ENCODE assay signal across 8 mouse cellular contexts in the genomic region with DNA sequence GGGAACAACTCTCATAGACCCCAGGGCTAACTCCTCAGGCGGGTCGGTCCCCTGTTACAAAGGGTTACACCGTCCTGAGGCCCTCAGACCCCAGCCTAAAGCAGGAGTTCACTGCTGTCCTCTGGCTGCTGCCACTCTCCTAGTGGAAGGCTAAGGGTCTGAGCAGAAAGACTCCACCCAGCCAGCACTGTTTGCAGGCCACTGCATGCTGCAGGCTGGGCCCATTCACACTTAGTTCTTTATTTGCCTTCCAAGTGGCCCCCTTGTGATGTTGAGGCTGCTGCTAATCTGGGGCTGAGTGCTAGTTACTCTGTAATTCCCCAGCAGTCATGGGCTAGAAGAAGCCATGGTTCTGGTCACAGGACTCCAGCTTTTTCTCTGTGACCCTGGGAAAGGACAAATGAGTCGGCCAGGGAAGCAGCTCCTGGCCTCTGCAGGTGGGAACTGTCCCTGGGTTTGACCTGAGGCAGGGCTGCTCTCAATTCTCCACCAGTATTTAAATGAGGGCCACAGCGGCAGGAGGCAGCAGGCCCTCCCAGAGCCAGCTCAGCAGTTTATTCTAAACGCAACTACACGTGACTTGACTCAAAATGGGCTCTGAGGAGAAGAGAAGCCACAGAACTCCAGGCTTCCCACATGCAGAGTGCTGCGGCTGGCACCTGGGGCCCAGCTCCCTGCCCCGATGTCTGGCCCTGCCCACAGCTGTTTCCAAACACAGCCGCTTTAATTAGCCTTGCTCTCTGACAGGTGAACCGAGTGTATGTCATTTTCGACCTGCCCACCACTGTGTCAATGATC.
DNase-seq lines count a peak whose midpoint lies in the region; ATAC-seq and TF ChIP-seq lines count a peak whose summit lies in the region.

No protein-coding gene starts in this region.

- no peak overlapping the region for H3K9ac ChIP-seq in intestine, embryonic 15.5 days
- H3K9ac ChIP-seq in intestine, postnatal 0 days (ENCODE audit: low read depth, low read length): no peak overlapping the region; the same call in 1 of the 2 replicates
- H3K9ac ChIP-seq in embryonic facial prominence, embryonic 13.5 days: peak overlapping the region; percentile 38; the same call in 1 of the 2 replicates
- peak overlapping the region; percentile 15; the same call in 1 of the 2 replicates for H3K9ac ChIP-seq in midbrain, embryonic 16.5 days (ENCODE audit: low read depth, low read length)

- peaks cover 6% of the 10 kb centered on the region; the same call in 1 of the 2 replicates for H3K4me1 ChIP-seq in intestine, embryonic 15.5 days (replicated peaks)
- H3K4me1 ChIP-seq in intestine, postnatal 0 days (replicated peaks; ENCODE audit: control insufficient read depth, insufficient read depth, low read length): no peaks in the 10 kb centered on the region
- H3K4me1 ChIP-seq in embryonic facial prominence, embryonic 13.5 days: peaks cover 27% of the 10 kb centered on the region
- H3K4me1 ChIP-seq in kidney, adult 2 months (ENCODE audit: control insufficient read depth, insufficient read depth, low read length): 0 out of 2 replicates have a peak, but pooled peaks cover 5% of the 10 kb centered on the region
- H3K4me1 ChIP-seq in midbrain, embryonic 16.5 days (ENCODE audit: control insufficient read depth, insufficient read depth, low read length): peaks cover 16% of the 10 kb centered on the region

- H3K27me3 ChIP-seq in intestine, embryonic 15.5 days (replicated peaks): no peaks in the 10 kb centered on the region
- no peaks in the 10 kb centered on the region for H3K27me3 ChIP-seq in intestine, postnatal 0 days (replicated peaks; ENCODE audit: control insufficient read depth, insufficient read depth, low read length)
- H3K27me3 ChIP-seq in embryonic facial prominence, embryonic 13.5 days: no peaks in the 10 kb centered on the region
- no peaks in the 10 kb centered on the region for H3K27me3 ChIP-seq in kidney, adult 2 months (replicated peaks; ENCODE audit: control insufficient read depth, insufficient read depth, low read length)
- no peaks in the 10 kb centered on the region for H3K27me3 ChIP-seq in midbrain, embryonic 16.5 days (ENCODE audit: control insufficient read depth, insufficient read depth, low read depth, low read length)

- no peaks in the 10 kb centered on the region for H3K36me3 ChIP-seq in intestine, embryonic 15.5 days
- H3K36me3 ChIP-seq in intestine, postnatal 0 days (ENCODE audit: control insufficient read depth, insufficient read depth): peaks cover 2% of the 10 kb centered on the region; the same call in 1 of the 2 replicates
- H3K36me3 ChIP-seq in embryonic facial prominence, embryonic 13.5 days: peaks cover 13% of the 10 kb centered on the region
- no peaks in the 10 kb centered on the region for H3K36me3 ChIP-seq in kidney, adult 2 months (ENCODE audit: control insufficient read depth, insufficient read depth, low read length)
- no peaks in the 10 kb centered on the region for H3K36me3 ChIP-seq in midbrain, embryonic 16.5 days (ENCODE audit: control insufficient read depth, insufficient read depth, low read length)

- TF ChIP-seq POLR2A in kidney, adult 2 months (IDR thresholded peaks at IDR 0.05; ENCODE audit: low read depth, low read length): no peak

- no peak for TF ChIP-seq CTCF in intestine, postnatal 0 days (IDR thresholded peaks at IDR 0.05; ENCODE audit: low read depth)
- no peak for TF ChIP-seq CTCF in kidney, adult 2 months (conservative IDR thresholded peaks at IDR 0.05; ENCODE audit: insufficient read depth, insufficient read length, low read depth, low read length)

- no peaks in the 10 kb centered on the region for H3K9me3 ChIP-seq in intestine, embryonic 15.5 days
- no peaks in the 10 kb centered on the region for H3K9me3 ChIP-seq in intestine, postnatal 0 days (ENCODE audit: control insufficient read depth)
- H3K9me3 ChIP-seq in embryonic facial prominence, embryonic 13.5 days: no peaks in the 10 kb centered on the region
- no peaks in the 10 kb centered on the region for H3K9me3 ChIP-seq in midbrain, embryonic 16.5 days (replicated peaks; ENCODE audit: control insufficient read depth, low read length, poor library complexity, severe bottlenecking)

- no peak overlapping the region for H3K4me2 ChIP-seq in intestine, embryonic 15.5 days (replicated peaks)
- H3K4me2 ChIP-seq in intestine, postnatal 0 days (replicated peaks; ENCODE audit: low read depth): no peak overlapping the region
- no peak overlapping the region for H3K4me2 ChIP-seq in embryonic facial prominence, embryonic 13.5 days
- no peak overlapping the region for H3K4me2 ChIP-seq in midbrain, embryonic 16.5 days (ENCODE audit: low read length)

- no peak overlapping the region for H3K4me3 ChIP-seq in intestine, embryonic 15.5 days (replicated peaks)
- no peak overlapping the region for H3K4me3 ChIP-seq in intestine, postnatal 0 days (ENCODE audit: low read depth, low read length)
- H3K4me3 ChIP-seq in embryonic facial prominence, embryonic 13.5 days: no peak overlapping the region
- H3K4me3 ChIP-seq in kidney, adult 2 months (ENCODE audit: insufficient read depth, low read depth, low read length): no peak overlapping the region
- no peak overlapping the region for H3K4me3 ChIP-seq in midbrain, embryonic 16.5 days (ENCODE audit: low read depth, low read length)

- peak; percentile 43 for DNase-seq in kidney, adult 2 months
- no peak for DNase-seq in cerebellum, adult 11 months
- no peak for DNase-seq in cerebellum, postnatal 10 days

- ATAC-seq in intestine, embryonic 15.5 days: peak; percentile 48
- ATAC-seq in intestine, postnatal 0 days: no peak
- ATAC-seq in embryonic facial prominence, embryonic 13.5 days (ENCODE audit: insufficient number of reproducible peaks, insufficient read depth, low FRiP score, low TSS enrichment, low read depth): no peak
- peak; percentile 67 for ATAC-seq in midbrain, embryonic 16.5 days
- ATAC-seq in cerebellum, adult (ENCODE audit: insufficient number of reproducible peaks, low FRiP score, low TSS enrichment): no peak

- WGBS in intestine, embryonic 15.5 days: 42% methylated on average over 12 of the region's 12 CpGs
- 39% methylated on average over 12 of the region's 12 CpGs for WGBS in intestine, postnatal 0 days
- WGBS in embryonic facial prominence, embryonic 13.5 days: 25% methylated on average over 12 of the region's 12 CpGs
- 41% methylated on average over 12 of the region's 12 CpGs for WGBS in kidney, adult 2 months
- WGBS in midbrain, embryonic 16.5 days: 17% methylated on average over 12 of the region's 12 CpGs

- H3K27ac ChIP-seq in intestine, embryonic 15.5 days: no peak overlapping the region
- H3K27ac ChIP-seq in intestine, postnatal 0 days (ENCODE audit: low read depth, low read length): no peak overlapping the region
- H3K27ac ChIP-seq in embryonic facial prominence, embryonic 13.5 days: peak overlapping the region; percentile 29
- no peak overlapping the region for H3K27ac ChIP-seq in kidney, adult 2 months (ENCODE audit: insufficient read depth, low read depth, low read length)
- H3K27ac ChIP-seq in midbrain, embryonic 16.5 days (ENCODE audit: low read length): peak overlapping the region; percentile 4

Comparison
In these comparisons a context has a peak if more than half of its experiments do, and no peak if none do; other contexts are left out.
1. ATAC-seq: peak in intestine, embryonic 15.5 days (single experiment) and midbrain, embryonic 16.5 days (single experiment); none in intestine, postnatal 0 days (single experiment), embryonic facial prominence, embryonic 13.5 days (single experiment) and cerebellum, adult (single experiment).
2. H3K27ac ChIP-seq: peak in embryonic facial prominence, embryonic 13.5 days (single experiment) and midbrain, embryonic 16.5 days (single experiment); none in intestine, embryonic 15.5 days (single experiment), intestine, postnatal 0 days (single experiment) and kidney, adult 2 months (single experiment).
3. H3K9ac ChIP-seq: peak in embryonic facial prominence, embryonic 13.5 days (single experiment) and midbrain, embryonic 16.5 days (single experiment); none in intestine, embryonic 15.5 days (single experiment) and intestine, postnatal 0 days (single experiment).